Mouse (Mus musculus) neural tube, embryonic 10.5 days (tissue): Measurements from ENCODE around the gene Grin2a.

Source experiments
- DNase-seq: peaks from one replicate; pipeline ENCODE4 v3.0.0-alpha.2; 2017; ENCODE audit warnings: low spot score; ENCODE audit errors: extremely low spot score

Gene Grin2a

DNA sequence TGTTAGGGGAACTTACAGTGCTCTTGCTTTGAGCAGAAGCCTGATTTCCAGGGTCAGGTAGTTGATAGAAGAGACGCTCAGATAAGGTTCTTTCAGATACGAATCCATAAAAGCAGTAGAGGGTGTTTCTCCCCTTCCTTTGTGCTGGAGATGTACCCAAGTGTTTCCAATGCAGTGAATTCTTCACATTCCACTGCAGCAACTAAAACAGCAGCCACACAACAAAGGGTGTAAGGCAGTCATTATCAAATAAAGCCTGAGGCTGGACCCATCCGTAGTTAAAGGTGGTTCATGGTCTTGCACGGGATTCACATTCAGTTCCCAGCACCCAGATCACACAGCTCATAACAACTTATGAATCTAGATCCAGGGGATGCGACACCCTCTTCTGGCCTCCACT is 241.3 kb downstream of the Grin2a start:
- no peak for DNase-seq

DNA sequence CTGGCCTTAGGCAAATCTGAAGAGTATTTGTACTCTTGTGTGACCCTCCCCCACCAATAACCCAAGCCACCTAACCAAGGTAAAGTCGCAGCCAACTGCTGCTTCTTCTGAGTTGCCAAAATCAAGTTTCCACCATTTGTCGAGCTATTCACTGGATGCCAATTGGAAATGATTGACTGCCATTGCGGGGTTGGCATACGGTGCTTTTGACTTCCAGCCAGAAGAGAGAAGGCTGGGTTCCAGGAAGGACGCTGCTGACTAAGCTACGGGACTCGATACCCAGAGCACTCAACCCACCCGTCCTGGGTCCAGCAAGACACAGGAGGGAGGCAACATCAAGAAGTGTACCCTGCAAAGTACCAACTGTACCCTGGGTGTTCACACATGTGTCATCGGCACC is 242.3 kb downstream of the Grin2a start:
- no peak for DNase-seq

DNA sequence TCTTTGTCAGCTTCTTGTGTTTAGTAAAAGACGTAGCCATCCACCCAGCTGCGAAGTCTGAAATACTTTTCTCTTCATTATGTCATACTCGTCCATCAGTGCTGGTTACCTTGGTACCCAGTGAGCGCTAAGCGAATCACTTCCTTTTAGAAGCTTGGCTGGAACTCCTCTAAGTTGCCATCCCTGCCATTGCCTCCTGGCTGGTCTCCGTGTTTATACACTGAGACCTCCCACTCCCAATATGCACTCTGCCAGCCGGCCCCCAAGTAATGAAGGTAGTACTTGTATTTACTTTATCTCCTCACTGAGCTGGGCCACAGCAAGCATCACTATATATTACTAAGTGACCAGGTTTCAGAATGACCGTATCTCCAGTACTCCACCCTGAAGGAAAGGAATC is 242.8 kb downstream of the Grin2a start:
- DNase-seq = no peak

DNA sequence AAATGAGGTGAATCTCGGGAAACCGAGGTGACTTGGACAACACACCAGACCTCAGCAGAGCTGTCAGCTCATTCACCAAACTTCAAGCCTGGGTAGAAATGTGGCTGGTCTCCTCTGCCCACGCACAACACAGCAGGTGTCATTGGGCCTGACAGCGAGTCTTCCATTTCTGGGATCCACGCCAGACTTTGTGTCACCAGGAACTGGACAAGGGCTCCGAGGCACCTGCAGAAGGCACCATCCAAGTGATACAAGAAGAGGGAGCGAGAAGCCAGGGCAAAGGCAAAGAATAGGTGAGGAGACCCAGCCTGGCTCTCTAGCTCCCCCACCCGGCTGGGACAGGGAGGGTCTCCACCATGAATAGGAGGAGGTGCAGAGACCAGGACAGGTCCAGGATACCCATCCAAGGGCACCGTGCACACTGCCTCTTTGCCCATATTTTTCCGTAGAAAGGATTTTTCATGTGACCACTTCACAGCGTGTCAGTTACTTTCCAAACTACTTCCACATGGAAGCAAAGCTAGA is 244.3 kb downstream of the Grin2a start:
- no peak for DNase-seq

DNA sequence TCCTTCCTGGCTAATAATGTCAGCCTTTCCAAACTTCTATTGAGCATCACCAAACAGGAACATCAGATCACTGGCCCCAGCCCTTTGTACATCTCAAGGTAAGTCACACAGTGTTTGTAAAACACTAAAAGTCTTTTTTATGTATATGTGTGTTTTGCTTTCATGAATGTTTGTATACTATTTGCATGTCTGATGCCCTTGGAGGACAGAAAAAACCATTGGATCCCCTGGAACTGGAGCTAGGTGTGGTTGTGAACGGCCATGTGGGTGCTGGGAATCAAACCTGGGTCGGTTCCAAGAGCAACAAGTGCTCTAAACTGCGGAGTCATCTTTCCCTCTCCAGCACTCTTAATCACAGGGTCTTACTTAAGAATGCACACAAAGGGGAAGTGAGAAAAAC is 245.7 kb downstream of the Grin2a start:
- DNase-seq = no peak

DNA sequence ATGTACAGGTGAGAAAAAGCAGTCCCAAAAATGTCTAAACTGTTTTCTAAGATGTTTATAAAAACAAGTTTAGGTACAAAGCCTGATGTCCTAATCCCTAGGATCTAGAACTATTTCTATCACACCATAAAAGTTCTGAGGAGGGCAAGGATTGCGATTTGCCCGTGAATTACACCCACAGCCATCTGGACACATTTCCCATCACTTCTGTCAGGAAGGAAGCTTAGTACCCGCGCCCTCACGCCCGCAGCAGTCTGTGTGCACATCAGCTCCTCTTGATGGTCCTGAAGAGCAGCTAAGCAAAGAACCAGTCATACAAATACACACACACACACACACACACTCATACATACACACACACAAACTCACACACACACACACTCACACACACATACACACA is 252.9 kb downstream of the Grin2a start:
- DNase-seq = no peak

DNA sequence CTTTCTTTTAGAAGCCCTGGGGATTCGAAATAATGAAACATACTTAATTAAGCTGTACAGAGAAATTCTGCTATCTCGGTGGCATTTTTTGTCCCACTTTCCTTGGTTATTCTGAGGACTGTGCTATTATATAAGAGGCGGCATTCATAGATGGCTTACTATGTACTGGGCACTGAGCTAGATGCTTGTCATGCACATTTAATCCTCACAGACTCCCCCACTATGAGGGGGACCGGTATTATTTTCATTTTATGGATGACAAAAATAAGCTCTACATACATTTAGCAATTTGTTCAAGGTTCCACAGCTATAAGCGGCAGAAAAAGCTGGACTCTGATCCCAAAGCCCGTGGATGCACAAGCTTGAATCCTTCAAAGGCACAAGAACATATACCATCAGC is 256.7 kb downstream of the Grin2a start:
- DNase-seq = no peak

DNA sequence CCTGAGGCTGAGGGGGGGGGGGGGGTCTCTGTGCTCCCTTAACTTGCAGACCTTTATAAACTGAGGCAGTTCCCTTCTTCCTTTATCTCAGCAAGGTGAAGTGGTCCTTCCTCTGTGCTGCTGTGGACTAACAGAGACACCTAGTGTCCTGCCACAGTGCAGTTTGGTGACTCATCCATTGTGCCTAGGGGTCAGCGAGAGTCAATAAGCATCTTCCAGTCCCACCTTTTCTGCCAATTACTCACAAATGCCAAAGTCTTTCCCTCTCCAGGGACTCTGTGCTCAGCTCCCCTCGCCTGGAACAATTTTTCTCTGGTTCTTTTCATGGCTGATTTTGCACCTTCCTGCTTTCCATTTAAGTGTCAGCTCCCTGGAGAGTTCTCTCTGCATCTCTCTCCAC is 258.2 kb downstream of the Grin2a start:
- DNase-seq = no peak

DNA sequence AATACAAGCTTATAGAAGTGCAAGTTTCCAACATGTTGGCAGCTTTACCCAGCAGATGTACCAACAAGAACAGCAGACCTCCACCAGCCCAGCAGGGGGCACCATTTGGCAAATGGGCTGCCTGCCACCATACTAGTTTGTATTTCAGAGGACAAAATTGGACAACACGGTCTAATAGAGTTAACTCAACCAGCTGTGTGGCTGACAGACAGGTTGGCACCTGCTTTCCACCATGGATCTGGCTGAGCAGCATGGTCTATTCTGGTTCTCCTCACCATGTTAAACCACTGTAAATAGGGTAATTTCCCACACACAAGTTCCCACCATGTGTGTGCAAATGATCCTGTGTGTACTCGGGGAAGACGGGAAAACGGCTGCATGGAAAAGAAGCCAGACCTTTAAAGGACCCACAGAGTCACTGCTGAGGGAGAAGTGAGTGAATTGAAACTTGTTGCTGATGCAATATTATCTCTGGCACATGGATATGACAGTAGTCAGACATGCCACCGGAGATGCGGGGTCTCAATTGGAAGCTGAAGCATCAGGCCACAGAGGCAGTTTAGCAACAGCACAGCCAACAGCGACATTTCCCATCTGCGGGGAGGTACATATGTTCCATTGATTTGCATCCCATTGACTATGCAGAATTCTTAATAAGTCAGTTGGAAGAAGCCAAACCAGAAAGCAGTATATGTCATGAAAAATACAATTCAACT is 259.8 kb downstream of the Grin2a start:
- DNase-seq = no peak

DNA sequence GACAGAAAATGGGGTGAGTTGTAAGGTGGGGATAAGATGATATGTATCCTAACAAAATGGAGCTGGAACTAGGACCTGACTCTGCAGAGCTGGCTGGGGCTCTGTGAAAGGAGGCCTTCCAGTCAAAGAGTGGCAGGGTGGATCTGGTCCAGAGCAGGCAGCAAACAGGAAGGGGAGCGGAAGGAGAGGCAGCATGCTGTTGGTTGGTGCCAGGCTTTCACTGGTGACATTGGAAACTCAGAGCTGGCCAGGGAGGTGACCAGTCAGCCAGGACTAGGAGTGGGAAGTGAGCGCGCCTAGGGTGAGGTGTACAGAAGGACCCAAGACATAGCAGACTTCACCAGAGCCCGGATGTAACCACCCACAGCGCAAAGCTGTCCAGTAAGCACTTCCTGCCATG is 267.8 kb downstream of the Grin2a start:
- DNase-seq = no peak

DNA sequence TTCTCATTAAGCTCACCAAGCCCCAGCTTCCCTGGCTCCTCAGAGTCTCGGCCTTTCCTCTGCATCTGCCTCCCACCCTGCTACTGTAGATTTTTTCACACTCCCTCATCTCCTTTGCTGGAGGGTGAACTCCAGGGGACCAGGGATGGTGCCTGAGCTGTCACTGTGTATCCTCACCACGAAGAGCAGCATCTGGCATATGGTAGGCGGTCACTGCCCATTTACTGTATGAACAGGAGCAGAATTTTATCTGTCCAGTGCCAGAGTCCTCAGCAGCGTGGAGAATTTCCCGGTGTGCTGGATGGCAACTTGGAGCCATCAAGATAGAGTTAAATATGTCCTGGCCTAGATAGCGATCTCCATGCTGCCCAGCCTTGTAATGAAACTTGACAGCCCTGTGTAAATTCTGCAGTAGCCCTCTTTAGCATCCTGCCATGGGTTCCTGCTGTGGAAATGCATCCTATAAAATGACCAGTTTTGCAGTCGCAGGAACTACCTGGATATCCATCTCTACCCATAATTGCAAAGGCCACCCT is 269.7 kb downstream of the Grin2a start:
- DNase-seq = no peak

DNA sequence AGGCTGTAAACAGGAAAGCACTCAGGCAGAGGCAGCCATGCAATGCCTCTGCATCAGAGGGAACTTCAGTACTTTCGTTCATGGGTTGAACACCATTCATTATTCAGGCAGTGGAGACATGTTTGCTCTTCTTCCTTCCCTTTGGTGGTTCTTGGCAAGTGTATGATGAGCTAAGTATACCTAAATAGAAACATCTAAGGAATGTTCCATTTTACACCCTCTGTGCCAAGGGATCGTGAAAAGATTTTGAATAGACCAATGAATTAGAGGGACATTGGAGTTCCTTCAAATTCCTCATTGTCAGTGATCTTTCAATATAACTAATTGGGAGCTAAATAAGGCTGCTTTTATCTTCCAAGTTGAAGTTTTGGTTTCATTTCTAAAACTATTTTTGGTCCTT is 284.0 kb downstream of the Grin2a start:
- no peak for DNase-seq

DNA sequence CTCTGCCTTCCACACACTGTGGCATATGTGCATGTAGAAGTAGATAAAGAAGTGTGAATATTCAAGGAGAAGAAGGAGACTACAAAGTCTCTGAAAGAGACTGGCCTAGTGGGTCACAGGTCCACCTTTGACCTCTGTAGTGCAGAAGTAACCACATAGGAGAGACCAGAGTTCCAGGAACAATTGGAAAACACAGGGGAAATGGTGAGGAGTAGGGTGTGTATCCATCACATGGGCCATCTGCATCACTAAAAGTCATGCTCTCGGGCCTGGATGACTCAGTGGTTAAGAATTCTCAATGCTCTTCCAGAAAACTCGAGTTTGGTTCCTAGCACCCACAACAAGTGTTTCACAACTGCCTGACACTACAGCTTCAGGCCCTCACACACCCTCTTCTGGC is 285.4 kb downstream of the Grin2a start:
- DNase-seq = no peak

DNA sequence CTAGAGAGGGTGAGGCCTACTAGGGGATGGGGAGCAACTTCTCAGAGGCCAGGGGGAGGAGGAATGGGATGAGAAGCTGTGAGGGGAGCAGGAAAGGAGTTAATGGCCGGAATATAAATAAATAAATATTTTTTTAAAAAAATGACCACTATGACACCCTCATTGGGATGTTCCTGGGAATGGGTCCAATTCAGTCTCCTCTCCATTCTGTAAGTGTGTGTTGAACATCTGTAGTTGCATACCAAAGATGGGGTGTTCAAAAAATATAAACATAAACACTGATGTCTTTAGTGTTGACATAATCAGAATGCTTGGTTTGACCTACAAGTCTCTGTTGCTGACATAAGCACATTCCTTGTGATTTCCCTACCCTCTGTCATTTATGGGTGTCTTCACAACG is 298.2 kb downstream of the Grin2a start:
- no peak for DNase-seq

DNA sequence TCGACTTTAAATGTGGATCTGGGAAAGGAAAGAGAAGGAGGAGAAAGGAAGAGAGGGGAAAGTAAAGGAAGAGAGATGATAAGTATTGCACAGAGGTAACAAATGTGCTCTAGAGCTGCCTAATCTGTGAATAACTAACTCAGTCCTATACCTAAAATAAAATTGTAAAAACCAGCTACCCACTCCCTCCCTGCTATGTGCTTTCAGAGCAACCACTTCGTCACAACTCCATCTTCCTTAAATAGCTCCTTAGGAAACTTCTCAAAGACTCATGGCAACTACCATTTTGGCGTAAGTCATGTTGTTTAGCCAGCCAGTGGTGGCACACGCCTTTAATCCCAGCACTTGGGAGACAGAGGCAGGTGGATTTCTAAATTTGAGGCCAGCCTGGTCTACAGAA is 301.3 kb downstream of the Grin2a start:
- DNase-seq = no peak

DNA sequence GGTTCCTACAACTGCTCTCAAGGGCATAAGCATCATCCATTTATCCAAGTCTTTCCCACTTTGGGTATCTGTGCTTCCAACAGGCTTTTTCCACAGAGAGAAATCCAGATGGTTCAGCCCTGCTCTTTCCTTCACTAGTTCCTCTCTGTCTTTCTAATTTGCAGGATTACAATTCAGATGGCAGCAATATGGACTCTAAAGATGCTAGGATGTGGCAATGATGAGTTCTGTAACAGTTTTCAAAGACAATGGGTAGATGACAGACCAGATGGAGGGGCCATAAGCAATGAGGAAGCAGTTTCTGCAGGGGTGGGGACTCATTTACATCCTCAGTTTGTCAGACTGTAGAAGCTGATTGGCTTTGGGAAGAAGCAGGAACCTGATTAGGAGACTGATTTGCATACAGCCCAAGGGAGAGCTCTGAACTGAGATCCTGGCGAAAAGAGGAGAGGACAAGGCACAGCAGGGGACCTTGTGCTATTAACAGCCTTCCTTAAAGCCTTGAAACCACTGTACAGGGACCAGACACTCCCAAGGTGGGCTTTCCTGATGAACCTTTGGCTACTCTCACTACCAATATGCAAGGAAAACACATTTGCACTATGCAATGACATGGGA is 306.7 kb downstream of the Grin2a start:
- DNase-seq = no peak

DNA sequence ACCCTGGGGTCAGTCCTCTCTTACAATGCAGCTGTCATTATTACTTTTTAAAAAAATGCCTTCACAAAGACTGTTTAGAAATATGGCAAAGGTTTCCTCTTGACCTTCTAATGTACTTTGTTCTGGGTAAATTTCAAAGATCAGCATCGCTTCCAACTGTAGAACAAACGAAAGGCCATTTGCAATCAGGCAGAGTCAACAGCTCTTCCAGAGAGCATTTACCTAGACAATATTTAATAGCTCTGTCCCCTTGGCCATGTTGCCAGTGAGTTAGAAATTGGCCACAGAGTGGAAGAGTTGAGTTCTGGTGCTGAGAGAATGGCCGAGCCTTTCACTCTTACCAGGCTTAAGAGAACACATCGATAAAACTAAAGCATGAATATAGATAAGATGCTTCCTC is 314.8 kb downstream of the Grin2a start:
- DNase-seq = no peak

DNA sequence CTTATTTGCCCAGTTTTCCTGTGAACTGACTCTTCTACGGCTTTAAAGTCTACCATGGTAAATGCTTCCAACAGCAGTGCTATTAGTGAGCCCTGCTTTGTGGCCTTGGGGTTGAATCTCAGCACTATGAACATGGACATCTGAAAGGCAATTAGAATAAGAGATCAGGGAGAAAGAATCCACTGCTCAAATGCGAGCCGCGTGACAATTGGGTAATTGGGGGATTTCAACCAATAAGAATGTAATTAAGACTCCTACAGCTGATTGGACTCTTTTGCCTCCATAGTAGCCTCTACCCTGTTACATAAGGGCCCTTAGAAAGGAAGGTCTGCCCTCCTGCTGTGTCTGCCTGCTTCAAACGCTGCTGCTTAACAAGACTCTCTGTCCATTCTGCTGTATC is 315.4 kb downstream of the Grin2a start:
- DNase-seq = no peak

DNA sequence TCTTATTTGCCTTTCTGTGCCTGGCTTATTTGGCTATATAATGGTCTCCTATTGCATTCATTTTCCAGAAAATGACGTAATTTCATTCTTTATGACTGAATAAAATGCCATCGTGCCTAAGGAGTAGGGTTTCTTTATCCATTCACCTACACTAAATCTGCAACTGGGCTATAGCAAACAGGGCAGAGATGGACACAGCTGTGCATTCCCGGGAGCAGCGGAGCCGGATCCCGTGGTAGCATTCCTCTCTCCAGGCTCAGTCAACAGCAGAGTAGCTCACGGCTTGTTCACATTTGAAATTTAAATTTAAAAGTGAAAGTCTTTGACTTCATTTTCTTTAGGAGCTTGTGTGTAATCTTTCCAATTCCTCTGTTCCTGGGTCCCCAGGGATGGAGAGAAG is 316.6 kb downstream of the Grin2a start:
- no peak for DNase-seq

DNA sequence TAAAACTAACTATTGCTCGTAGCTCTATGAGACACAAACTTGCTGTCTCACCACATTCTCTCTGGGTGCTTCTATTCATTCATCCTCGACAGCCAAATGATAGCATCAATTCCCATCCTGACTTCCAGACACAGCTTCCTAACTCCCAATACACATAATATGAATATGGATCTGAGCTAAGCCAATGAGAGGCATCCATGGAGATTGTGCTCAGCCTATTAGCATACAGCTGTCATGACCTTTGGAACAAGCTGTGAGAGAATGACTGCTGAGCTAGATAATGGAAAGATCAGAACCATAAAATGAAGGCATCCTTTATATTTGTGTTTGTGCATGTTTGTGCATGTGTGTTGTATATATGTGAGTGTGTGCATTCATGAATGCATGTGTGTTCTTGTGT is 323.0 kb downstream of the Grin2a start:
- no peak for DNase-seq

DNA sequence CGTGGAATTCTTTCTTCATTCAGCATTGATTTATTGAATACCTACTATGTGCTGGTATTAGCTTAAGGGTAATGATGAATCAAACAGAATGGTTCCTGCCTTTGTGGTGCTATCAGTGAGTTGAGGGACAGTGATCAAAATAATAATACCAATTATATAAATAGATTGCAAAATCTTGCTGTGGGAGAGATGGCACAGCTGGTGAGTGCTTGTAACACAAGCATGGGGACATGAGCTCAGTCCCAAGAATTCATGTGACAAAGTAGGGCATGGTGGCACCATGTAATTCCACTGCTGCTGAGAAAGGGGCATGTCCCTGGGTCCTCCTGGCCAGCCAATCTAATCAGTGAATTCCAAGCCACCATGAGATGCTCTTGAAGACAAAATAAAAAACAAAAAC is 324.1 kb downstream of the Grin2a start:
- DNase-seq = no peak

DNA sequence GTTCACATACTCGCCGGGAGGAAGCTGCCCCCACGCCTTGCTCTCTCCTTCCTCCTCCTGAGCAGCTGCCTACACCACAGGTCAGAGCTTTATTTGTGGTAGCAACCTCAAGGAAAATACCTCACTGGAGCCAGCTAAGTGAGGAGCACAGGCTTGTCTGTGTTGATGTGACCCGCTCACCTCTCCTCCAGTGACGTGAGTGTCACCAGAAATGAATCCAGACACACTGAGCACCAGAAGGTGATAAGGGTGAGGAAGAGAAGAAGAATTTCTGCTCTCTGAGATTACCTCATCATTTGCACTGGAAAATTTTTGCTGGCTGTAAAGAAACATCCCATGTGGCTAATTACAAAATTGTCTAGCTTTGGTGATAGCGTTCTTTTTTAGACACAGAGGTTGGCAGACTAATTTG is 324.6 kb downstream of the Grin2a start:
- DNase-seq = no peak

DNA sequence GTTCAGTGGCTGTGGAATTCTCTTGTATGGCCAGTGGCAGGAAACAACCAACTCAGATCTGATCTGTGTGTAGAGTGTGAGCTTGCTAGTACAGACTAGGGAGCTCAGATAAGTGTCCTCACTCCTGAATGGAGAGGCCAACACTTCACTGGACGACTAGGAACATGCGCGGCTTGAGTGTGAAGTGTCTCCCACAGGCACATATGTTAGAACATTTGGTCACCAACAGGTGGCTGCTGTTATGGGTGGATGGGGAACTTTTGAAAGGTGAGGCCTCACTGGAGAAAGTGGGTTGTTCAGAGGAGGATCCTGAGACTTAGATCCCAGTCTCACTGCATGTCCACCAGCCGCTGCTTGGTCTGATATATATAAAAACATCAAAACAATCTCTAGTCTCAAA is 329.5 kb downstream of the Grin2a start:
- no peak for DNase-seq
